Mouse (Mus musculus) thymus, adult 2 months (tissue): ENCODE measurements around the gene Sv2b.

Experiments
- CTCF ChIP-seq: fragments of 200-500 bp; IDR thresholded peaks from 2 replicates; pipeline ENCODE4 v1.5.1; 2012; ENCODE audit warnings: mild to moderate bottlenecking, control low read depth, low read length, moderate library complexity, borderline replicate concordance; ENCODE audit not compliant: control insufficient read depth, poor library complexity, insufficient read depth; ENCODE audit errors: extremely low read depth
- POLR2A ChIP-seq: fragments of 200-500 bp; IDR thresholded peaks from 2 replicates; pipeline ENCODE4 v1.6.1; 2012; ENCODE audit warnings: mild to moderate bottlenecking, low read length, control low read depth, moderate library complexity; ENCODE audit not compliant: control insufficient read depth, poor library complexity, insufficient read depth; ENCODE audit errors: extremely low read depth

- TF ChIP-seq CTCF (no peak), POLR2A (no peak)
Measured at GRCm38 (mm10) chr7:75207965-75208644, 101.0 kb downstream of the Sv2b start.
